Mouse (Mus musculus): ENCODE measurements around the gene Ralgapa1.
A peak's percentile ranks its signal among the peaks of the same experiment; 100 is the strongest.

Ralgapa1 gene

GRCm38 (mm10) chr12:55820661-55821314 lies at the start of gene Ralgapa1:
Gene Ralgapa1 (minus strand): TSS chr12:55821167.
- peak; percentile 78 for DNase-seq (ENCODE audit: low read depth, low spot score)

- DNase-seq (ENCODE audit: low read depth, low spot score) = no peak
Measured at GRCm38 (mm10) chr12:55869622-55870322, 48.8 kb upstream of the Ralgapa1 start.

GRCm38 (mm10) chr12:55867738-55868137 lies 46.8 kb upstream of the Ralgapa1 start:
- DNase-seq (ENCODE audit: low read depth, low spot score) = no peak

GRCm38 (mm10) chr12:55860631-55861030 lies 39.7 kb upstream of the Ralgapa1 start:
- no peak for DNase-seq (ENCODE audit: low read depth, low spot score)

- no peak for DNase-seq (ENCODE audit: low read depth, low spot score)
Measured at GRCm38 (mm10) chr12:55859409-55860349, 38.7 kb upstream of the Ralgapa1 start.

GRCm38 (mm10) chr12:55850650-55851049 lies 29.7 kb upstream of the Ralgapa1 start:
- DNase-seq (ENCODE audit: low read depth, low spot score) = no peak

- DNase-seq (ENCODE audit: low read depth, low spot score) = no peak
Measured at GRCm38 (mm10) chr12:55847851-55848250, 26.9 kb upstream of the Ralgapa1 start.

- no peak for DNase-seq (ENCODE audit: low read depth, low spot score)
Measured at GRCm38 (mm10) chr12:55846741-55847140, 25.8 kb upstream of the Ralgapa1 start.

- DNase-seq (ENCODE audit: low read depth, low spot score) = no peak
Measured at GRCm38 (mm10) chr12:55837495-55837894, 16.5 kb upstream of the Ralgapa1 start.

- peak; percentile 98 for DNase-seq (ENCODE audit: low read depth, low spot score)
Measured at GRCm38 (mm10) chr12:55836199-55836951, 15.4 kb upstream of the Ralgapa1 start, which contains the start of gene Brms1l. Gene Brms1l (plus strand): TSS chr12:55836324.

- DNase-seq (ENCODE audit: low read depth, low spot score) = no peak
Measured at GRCm38 (mm10) chr12:55835857-55836198, 14.9 kb upstream of the Ralgapa1 start.

GRCm38 (mm10) chr12:55834891-55835290 lies 13.9 kb upstream of the Ralgapa1 start:
- no peak for DNase-seq (ENCODE audit: low read depth, low spot score)

GRCm38 (mm10) chr12:55833906-55834625 lies 13.1 kb upstream of the Ralgapa1 start:
- no peak for DNase-seq (ENCODE audit: low read depth, low spot score)

GRCm38 (mm10) chr12:55832961-55833360 lies 12.0 kb upstream of the Ralgapa1 start:
- DNase-seq (ENCODE audit: low read depth, low spot score) = no peak

- DNase-seq (ENCODE audit: low read depth, low spot score) = no peak
Measured at GRCm38 (mm10) chr12:55831101-55831500, 10.1 kb upstream of the Ralgapa1 start.

GRCm38 (mm10) chr12:55825537-55825936 lies 4.6 kb upstream of the Ralgapa1 start:
- no peak for DNase-seq (ENCODE audit: low read depth, low spot score)

- DNase-seq (ENCODE audit: low read depth, low spot score) = no peak
Measured at GRCm38 (mm10) chr12:55824027-55824426, 3.1 kb upstream of the Ralgapa1 start.

GRCm38 (mm10) chr12:55820119-55820660 lies 777 bp downstream of the Ralgapa1 start:
- DNase-seq (ENCODE audit: low read depth, low spot score) = no peak

GRCm38 (mm10) chr12:55816488-55816887 lies 4.5 kb downstream of the Ralgapa1 start:
- no peak for DNase-seq (ENCODE audit: low read depth, low spot score)

GRCm38 (mm10) chr12:55805035-55805434 lies 15.9 kb downstream of the Ralgapa1 start:
- DNase-seq (ENCODE audit: low read depth, low spot score) = no peak
